ENCODE assay signal across 8 mouse cellular contexts in genomic region chr14:57808558-57808957, GRCm38 (mm10). TPM values are rescaled to one million over a fixed set of nuclear protein-coding genes. Genes with fewer than 3 reads are reported as not detected.
A peak's percentile ranks its signal among the peaks of the same experiment; 100 is the strongest.
DNase-seq lines count a peak whose midpoint lies in the region; ATAC-seq lines count a peak whose summit lies in the region.

No protein-coding gene starts in this region.

- H3K4me2 ChIP-seq in kidney, embryonic 15.5 days, result no peak overlapping the region

- H3K4me1 ChIP-seq in kidney, embryonic 15.5 days, result no peaks in the 10 kb centered on the region

- no peaks in the 10 kb centered on the region for H3K27me3 ChIP-seq in kidney, embryonic 15.5 days

- H3K9me3 ChIP-seq in kidney, embryonic 15.5 days (replicated peaks), result no peaks in the 10 kb centered on the region

- H3K4me3 ChIP-seq in kidney, embryonic 15.5 days (replicated peaks), result no peak overlapping the region

- H3K27ac ChIP-seq in kidney, embryonic 15.5 days, result no peak overlapping the region

- 78% methylated on average over 5 of the region's 5 CpGs for WGBS in kidney, embryonic 15.5 days

- no peak for DNase-seq in frontal cortex, postnatal 10 days (ENCODE audit: low spot score in 2 of 2)
- DNase-seq in CD4-positive helper T cell, adult 2 months (ENCODE audit: low read depth, low spot score), result peak; percentile 79
- DNase-seq in c-Kit-positive CD71-negative TER-119-negative erythroid progenitor cells, embryonic 14.5 days (ENCODE audit: low read depth), result peak; percentile 63
- peak; percentile 58 for DNase-seq in lung, postnatal 10 days
- no peak for DNase-seq in ovary, postnatal 10 days (ENCODE audit: low spot score)
- no peak for DNase-seq in cerebellum, postnatal 36 days

- no peak overlapping the region for H3K9ac ChIP-seq in kidney, embryonic 15.5 days

- peak; percentile 69 for ATAC-seq in frontal cortex, adult (ENCODE audit: low TSS enrichment)
- ATAC-seq in kidney, embryonic 15.5 days (replicated peaks; ENCODE audit: low FRiP score), result no peak

- H3K36me3 ChIP-seq in kidney, embryonic 15.5 days, result peaks cover 93% of the 10 kb centered on the region

RNA-seq across cellular contexts. Expression of gene Sap18, which starts 10.6 kb away (rescaled TPM):
- polyA plus RNA-seq in kidney, embryonic 15.5 days (2015; fragmentation: Nextera tagmentation; extraction: Ambion mirVana), result 25.0 and 28.5 TPM in 2 replicates

RNA-seq across cellular contexts. Expression of gene Ska3, which starts 17.4 kb away (rescaled TPM):
- polyA plus RNA-seq in kidney, embryonic 15.5 days (2015; fragmentation: Nextera tagmentation; extraction: Ambion mirVana), result 43.1 and 44.1 TPM in 2 replicates

RNA-seq across cellular contexts. Expression of gene Mrpl57, which starts 17.5 kb away (rescaled TPM):
- polyA plus RNA-seq in kidney, embryonic 15.5 days (2015; fragmentation: Nextera tagmentation; extraction: Ambion mirVana), result 146 and 147 TPM in 2 replicates

RNA-seq across cellular contexts. Expression of gene Lats2, which starts 50.4 kb away (rescaled TPM):
- 23.5 and 24.5 TPM in 2 replicates for polyA plus RNA-seq in kidney, embryonic 15.5 days (2015; fragmentation: Nextera tagmentation; extraction: Ambion mirVana)

Comparison
In these comparisons a context has a peak if more than half of its experiments do, and no peak if none do; other contexts are left out.
1. DNase-seq: peak in CD4-positive helper T cell, adult 2 months (single experiment), c-Kit-positive CD71-negative TER-119-negative erythroid progenitor cells, embryonic 14.5 days (single experiment) and lung, postnatal 10 days (single experiment); none in frontal cortex, postnatal 10 days (0 of 2), ovary, postnatal 10 days (single experiment) and cerebellum, postnatal 36 days (0 of 2).